Mouse (Mus musculus): ENCODE data around the gene Gas2l1. TPM values are rescaled to one million over a fixed set of nuclear protein-coding genes. Genes with fewer than 3 reads are reported as not detected.
A peak's percentile ranks its signal among the peaks of the same experiment; 100 is the strongest.

The Gas2l1 gene
- polyA plus RNA-seq, 1 experiment from 2014 or later = 14.4 TPM

GRCm38 (mm10) chr11:5061413-5062139 is 3.6 kb downstream of the Gas2l1 start:
- H3K4me1 ChIP-seq (ENCODE audit: control insufficient read depth, insufficient read depth, low read length) = peaks cover 24% of the 10 kb centered on the region
- peak; percentile 13; the same call in 1 of the 2 replicates for ATAC-seq

DNA sequence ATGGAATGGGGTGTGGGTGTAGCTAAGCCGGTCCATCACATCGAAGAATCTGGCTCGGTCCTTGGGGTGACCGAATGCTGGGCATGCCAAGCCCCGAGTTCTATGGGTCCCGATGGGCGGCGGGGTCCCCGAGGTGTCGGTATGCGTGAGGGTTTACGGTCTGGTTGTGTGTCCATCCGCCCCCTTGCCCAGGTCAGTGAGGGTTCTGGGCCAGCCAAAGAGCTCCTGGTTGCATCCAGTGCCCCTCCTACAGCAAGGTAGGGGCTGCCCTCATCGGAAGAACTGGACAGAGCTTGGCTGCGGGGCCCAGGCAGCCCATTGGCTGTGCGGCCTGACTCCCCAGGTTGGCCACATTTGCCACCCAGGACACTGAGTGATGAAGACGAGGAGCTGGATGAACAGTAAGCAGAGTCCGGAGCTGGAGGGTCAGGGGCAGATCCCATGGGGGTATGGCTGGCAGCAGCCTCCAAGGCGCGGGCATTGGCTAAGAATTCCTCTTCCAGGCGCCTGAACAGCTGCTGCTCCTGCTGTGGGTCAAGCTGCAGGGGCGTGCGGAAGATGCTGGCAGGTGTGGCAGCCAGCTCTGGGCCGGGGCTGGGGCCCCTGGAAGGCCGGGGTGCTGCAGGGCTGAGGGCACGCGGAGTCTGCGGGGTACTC is 4.2 kb downstream of the Gas2l1 start:
- Histone ChIP-seq H3K9ac (ENCODE audit: low read length) (no peak overlapping the region), H3K36me3 (ENCODE audit: control insufficient read depth, insufficient read depth, low read length) (no peaks in the 10 kb centered on the region; the same call in 1 of the 2 replicates), H3K4me1 (ENCODE audit: control insufficient read depth, insufficient read depth, low read length) (peaks cover 28% of the 10 kb centered on the region), H3K27me3 (replicated peaks; ENCODE audit: control insufficient read depth, insufficient read depth, low read length) (peaks cover 66% of the 10 kb centered on the region), H3K27ac (ENCODE audit: low read depth, low read length) (no peak overlapping the region), H3K4me2 (ENCODE audit: low read length) (peak overlapping the region; percentile 65), H3K9me3 (replicated peaks; ENCODE audit: control insufficient read depth, low read length) (no peaks in the 10 kb centered on the region), H3K4me3 (ENCODE audit: low read depth, low read length) (peak overlapping the region; percentile 30; the same call in 1 of the 2 replicates)
- DNase-seq (ENCODE audit: low spot score) (no peak), ATAC-seq (no peak)
- 59% methylated on average over 25 of the region's 28 CpGs for WGBS

More at GRCm38 (mm10) chr11:5061413-5062139, 3.6 kb downstream of the Gas2l1 start:
- Histone ChIP-seq H3K27me3 (replicated peaks; ENCODE audit: control insufficient read depth, insufficient read depth, low read length) (peaks cover 63% of the 10 kb centered on the region), H3K9ac (ENCODE audit: low read length) (peak overlapping the region; percentile 40; the same call in 1 of the 2 replicates), H3K4me2 (ENCODE audit: low read length) (peak overlapping the region; percentile 65), H3K27ac (ENCODE audit: low read depth, low read length) (no peak overlapping the region), H3K4me3 (ENCODE audit: low read depth, low read length) (peak overlapping the region; percentile 30), H3K9me3 (replicated peaks; ENCODE audit: control insufficient read depth, low read length) (no peaks in the 10 kb centered on the region), H3K36me3 (ENCODE audit: control insufficient read depth, insufficient read depth, low read length) (no peaks in the 10 kb centered on the region; the same call in 1 of the 2 replicates)
- WGBS = under 1% methylated on average over 52 of the region's 62 CpGs
- peak; percentile 80 for DNase-seq (ENCODE audit: low spot score)

DNA sequence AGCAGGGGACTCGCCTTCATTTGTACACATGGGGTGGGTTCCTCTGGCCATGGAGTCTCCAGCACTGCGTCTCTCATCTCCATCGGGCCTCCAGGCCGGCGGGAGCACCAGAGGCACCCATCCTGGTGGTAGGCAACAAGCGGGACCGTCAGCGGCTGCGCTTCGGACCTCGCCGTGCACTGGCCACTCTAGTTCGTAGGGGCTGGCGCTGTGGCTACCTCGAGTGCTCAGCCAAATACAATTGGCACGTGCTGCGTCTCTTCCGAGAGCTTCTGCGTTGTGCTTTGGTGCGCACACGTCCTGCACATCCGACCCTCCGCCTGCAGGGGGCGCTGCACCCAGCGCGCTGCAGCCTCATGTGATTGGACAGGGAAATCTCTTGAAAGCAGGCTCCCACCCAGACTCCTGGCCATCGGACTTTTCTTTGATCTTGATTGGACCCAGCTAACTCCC is 5.4 kb downstream of the Gas2l1 start:
- peaks cover 69% of the 10 kb centered on the region for H3K27me3 ChIP-seq (replicated peaks; ENCODE audit: control insufficient read depth, insufficient read depth, low read length)
- no peak overlapping the region for H3K27ac ChIP-seq (ENCODE audit: low read depth, low read length)
- no peak overlapping the region for H3K4me2 ChIP-seq (ENCODE audit: low read length)
- H3K9me3 ChIP-seq (replicated peaks; ENCODE audit: control insufficient read depth, low read length) = no peaks in the 10 kb centered on the region
- WGBS = 6% methylated on average over 27 of the region's 27 CpGs
- no peak for ATAC-seq
- no peak overlapping the region for H3K9ac ChIP-seq (ENCODE audit: low read length)
- no peak overlapping the region for H3K4me3 ChIP-seq (ENCODE audit: low read depth, low read length)
- peak; percentile 49 for DNase-seq (ENCODE audit: low spot score)
- no peaks in the 10 kb centered on the region; the same call in 1 of the 2 replicates for H3K36me3 ChIP-seq (ENCODE audit: control insufficient read depth, insufficient read depth, low read length)
- H3K4me1 ChIP-seq (ENCODE audit: control insufficient read depth, insufficient read depth, low read length) = peaks cover 27% of the 10 kb centered on the region

DNA sequence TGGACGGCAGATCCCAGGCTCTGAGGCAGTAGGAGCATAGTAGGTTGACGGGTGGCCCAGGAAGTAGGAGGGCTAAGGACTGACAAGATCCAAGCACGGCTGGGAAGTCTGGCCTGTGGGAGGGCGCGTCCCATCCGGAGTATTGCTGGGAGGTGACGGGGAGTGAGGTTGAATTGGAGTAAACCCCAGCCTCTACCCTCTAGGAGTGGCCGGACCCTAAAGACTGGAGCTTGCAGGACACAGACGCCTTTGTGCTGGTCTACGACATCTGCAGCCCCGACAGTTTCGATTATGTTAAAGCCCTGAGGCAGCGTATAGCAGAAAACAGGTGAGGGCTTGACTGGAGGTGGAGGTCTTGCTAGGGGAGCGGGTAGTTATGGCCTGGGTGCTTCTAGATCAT is 5.9 kb downstream of the Gas2l1 start:
- DNase-seq (ENCODE audit: low spot score) (no peak), ATAC-seq (no peak)
- H3K36me3 ChIP-seq (ENCODE audit: control insufficient read depth, insufficient read depth, low read length) = no peaks in the 10 kb centered on the region; the same call in 1 of the 2 replicates
- H3K4me1 ChIP-seq (ENCODE audit: control insufficient read depth, insufficient read depth, low read length) = peaks cover 24% of the 10 kb centered on the region
- H3K9me3 ChIP-seq (replicated peaks; ENCODE audit: control insufficient read depth, low read length) = no peaks in the 10 kb centered on the region
- WGBS = 33% methylated on average over 14 of the region's 14 CpGs
- peaks cover 69% of the 10 kb centered on the region for H3K27me3 ChIP-seq (replicated peaks; ENCODE audit: control insufficient read depth, insufficient read depth, low read length)
- H3K4me2 ChIP-seq (ENCODE audit: low read length) = no peak overlapping the region
- H3K4me3 ChIP-seq (ENCODE audit: low read depth, low read length) = no peak overlapping the region
- H3K27ac ChIP-seq (ENCODE audit: low read depth, low read length) = no peak overlapping the region
- H3K9ac ChIP-seq (ENCODE audit: low read length) = no peak overlapping the region

DNA sequence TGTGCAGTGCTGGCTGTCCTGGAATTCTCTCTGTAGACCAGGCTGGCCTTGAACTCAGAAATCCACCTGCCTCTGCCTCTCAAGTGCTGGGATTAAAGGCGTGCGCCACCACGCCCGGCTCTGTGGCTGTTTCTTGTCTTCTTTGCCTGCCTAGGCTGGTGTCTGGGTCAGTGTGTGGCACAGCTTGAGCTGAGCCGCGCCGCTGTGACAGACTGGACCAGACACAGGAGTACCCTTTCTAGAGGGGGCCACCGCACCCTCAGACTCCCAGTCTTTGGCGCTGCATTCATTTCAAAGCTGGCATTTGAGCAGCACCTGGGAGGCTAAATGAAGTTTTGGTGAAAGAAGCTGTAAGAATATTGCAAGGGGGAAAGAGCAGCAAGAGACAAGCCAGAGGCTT is 6.3 kb downstream of the Gas2l1 start:
- Histone ChIP-seq H3K36me3 (ENCODE audit: control insufficient read depth, insufficient read depth, low read length) (no peaks in the 10 kb centered on the region; the same call in 1 of the 2 replicates), H3K9me3 (replicated peaks; ENCODE audit: control insufficient read depth, low read length) (no peaks in the 10 kb centered on the region), H3K4me2 (ENCODE audit: low read length) (no peak overlapping the region), H3K4me3 (ENCODE audit: low read depth, low read length) (no peak overlapping the region), H3K4me1 (ENCODE audit: control insufficient read depth, insufficient read depth, low read length) (peaks cover 20% of the 10 kb centered on the region), H3K9ac (ENCODE audit: low read length) (no peak overlapping the region), H3K27ac (ENCODE audit: low read depth, low read length) (no peak overlapping the region), H3K27me3 (replicated peaks; ENCODE audit: control insufficient read depth, insufficient read depth, low read length) (peaks cover 66% of the 10 kb centered on the region)
- no peak for ATAC-seq
- DNase-seq (ENCODE audit: low spot score) = no peak
- WGBS = 38% methylated on average over 9 of the region's 9 CpGs

- 2% methylated on average over 76 of the region's 77 CpGs for WGBS
- H3K4me3 ChIP-seq (ENCODE audit: low read depth, low read length) = peak within 1 kb of the TSS; percentile 41
- H3K36me3 ChIP-seq (ENCODE audit: control insufficient read depth, insufficient read depth, low read length) = no peaks in the 10 kb centered on the region; the same call in 1 of the 2 replicates
- DNase-seq (ENCODE audit: low spot score) (no peak), ATAC-seq (peak; percentile 8; the same call in 1 of the 2 replicates)
- peak within 1 kb of the TSS; percentile 79 for H3K4me2 ChIP-seq (ENCODE audit: low read length)
- H3K27ac ChIP-seq (ENCODE audit: low read depth, low read length) = no peak within 1 kb of the TSS
- peaks cover 20% of the 10 kb centered on the region for H3K4me1 ChIP-seq (ENCODE audit: control insufficient read depth, insufficient read depth, low read length)
- peaks cover 63% of the 10 kb centered on the region for H3K27me3 ChIP-seq (replicated peaks; ENCODE audit: control insufficient read depth, insufficient read depth, low read length)
- H3K9me3 ChIP-seq (replicated peaks; ENCODE audit: control insufficient read depth, low read length) = no peaks in the 10 kb centered on the region
- peak within 1 kb of the TSS; percentile 60 for H3K9ac ChIP-seq (ENCODE audit: low read length)
Measured at GRCm38 (mm10) chr11:5057856-5058641, 7.1 kb downstream of the Gas2l1 start, which contains the start of gene Rasl10a. Rasl10a (plus strand) TSS chr11:5058128.

- peak overlapping the region; percentile 79 for H3K4me2 ChIP-seq (ENCODE audit: low read length)
- H3K27me3 ChIP-seq (replicated peaks; ENCODE audit: control insufficient read depth, insufficient read depth, low read length) = peaks cover 58% of the 10 kb centered on the region
- peaks cover 17% of the 10 kb centered on the region for H3K4me1 ChIP-seq (ENCODE audit: control insufficient read depth, insufficient read depth, low read length)
- WGBS = 14% methylated on average over 8 of the region's 8 CpGs
- H3K36me3 ChIP-seq (ENCODE audit: control insufficient read depth, insufficient read depth, low read length) = no peaks in the 10 kb centered on the region; the same call in 1 of the 2 replicates
- no peaks in the 10 kb centered on the region for H3K9me3 ChIP-seq (replicated peaks; ENCODE audit: control insufficient read depth, low read length)
- ATAC-seq (no peak), DNase-seq (ENCODE audit: low spot score) (no peak)
- H3K4me3 ChIP-seq (ENCODE audit: low read depth, low read length) = peak overlapping the region; percentile 41
- peak overlapping the region; percentile 60 for H3K9ac ChIP-seq (ENCODE audit: low read length)
- no peak overlapping the region for H3K27ac ChIP-seq (ENCODE audit: low read depth, low read length)
Measured at GRCm38 (mm10) chr11:5057541-5057855, 7.6 kb downstream of the Gas2l1 start.

- Histone ChIP-seq H3K27me3 (replicated peaks; ENCODE audit: control insufficient read depth, insufficient read depth, low read length) (peaks cover 55% of the 10 kb centered on the region), H3K36me3 (ENCODE audit: control insufficient read depth, insufficient read depth, low read length) (no peaks in the 10 kb centered on the region; the same call in 1 of the 2 replicates), H3K9ac (ENCODE audit: low read length) (no peak overlapping the region), H3K9me3 (replicated peaks; ENCODE audit: control insufficient read depth, low read length) (no peaks in the 10 kb centered on the region), H3K4me2 (ENCODE audit: low read length) (no peak overlapping the region), H3K27ac (ENCODE audit: low read depth, low read length) (no peak overlapping the region), H3K4me1 (ENCODE audit: control insufficient read depth, insufficient read depth, low read length) (peaks cover 13% of the 10 kb centered on the region), H3K4me3 (ENCODE audit: low read depth, low read length) (no peak overlapping the region)
- ATAC-seq (no peak), DNase-seq (ENCODE audit: low spot score) (no peak)
- WGBS = 44% methylated on average over 8 of the region's 8 CpGs
Measured at GRCm38 (mm10) chr11:5057064-5057463, 8.1 kb downstream of the Gas2l1 start.
